Mouse (Mus musculus) cerebellum, adult (tissue): ENCODE data around the gene Mef2d.

ENCODE experiments used
- ATAC-seq: cut with Nextera tagmentation; 2 replicates; pipeline ENCODE4 v1.9.2; 2017; ENCODE audit warnings: mild to moderate bottlenecking, moderate library complexity, mixed read lengths; ENCODE audit not compliant: insufficient number of reproducible peaks, low FRiP score, low TSS enrichment

Mef2d gene

DNA sequence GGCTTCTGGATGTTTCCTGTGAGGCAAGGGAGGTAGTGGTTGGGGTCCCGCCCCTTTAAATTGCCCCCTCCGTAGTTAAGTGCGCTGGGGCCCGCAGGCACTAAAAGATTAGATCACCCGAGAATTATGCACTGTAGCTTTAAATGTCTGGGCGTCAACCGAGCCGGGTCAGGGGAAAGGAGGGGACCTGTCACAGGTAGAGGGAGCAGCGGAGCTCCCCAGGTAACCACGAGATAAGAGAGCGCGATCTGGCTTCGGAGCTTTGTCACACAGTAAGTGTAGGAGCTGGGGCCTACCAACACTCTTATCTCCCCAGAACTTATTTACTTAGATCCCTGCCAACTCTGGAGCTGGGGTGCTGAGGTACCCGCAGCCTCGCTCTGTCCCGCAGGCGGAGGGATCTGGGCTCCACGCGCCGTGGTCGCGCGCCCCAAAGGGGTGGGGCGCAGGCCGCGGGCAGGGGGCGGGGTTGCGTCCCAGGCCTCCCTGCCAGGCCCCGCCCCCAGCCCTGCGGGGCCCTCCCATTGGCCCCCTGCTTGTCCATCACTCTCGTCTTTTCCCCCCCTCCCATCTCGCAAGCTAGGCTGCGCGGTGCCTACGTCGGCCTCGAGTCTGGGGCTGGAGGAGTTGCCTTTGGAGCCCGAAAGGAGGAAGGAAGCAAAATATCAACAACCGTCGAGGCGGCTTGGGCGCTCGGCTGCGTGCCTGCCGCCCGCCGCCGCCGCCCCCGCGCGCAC, at the start of gene Mef2d:
TSS of gene Mef2d (plus strand) at position 586 of the 737 bp plus-strand sequence.
- peak; percentile 42 for ATAC-seq

- ATAC-seq, result no peak
Observed at GRCm38 (mm10) chr3:88094126-88094525, 48.0 kb upstream of the Mef2d start.

- ATAC-seq, result no peak
Observed at GRCm38 (mm10) chr3:88097666-88098065, 44.5 kb upstream of the Mef2d start.

- no peak for ATAC-seq
Observed at GRCm38 (mm10) chr3:88100251-88100650, 41.9 kb upstream of the Mef2d start.

GRCm38 (mm10) chr3:88101736-88102135, 40.4 kb upstream of the Mef2d start:
- ATAC-seq, result no peak

GRCm38 (mm10) chr3:88102196-88102595, 40.0 kb upstream of the Mef2d start:
- ATAC-seq, result no peak

DNA sequence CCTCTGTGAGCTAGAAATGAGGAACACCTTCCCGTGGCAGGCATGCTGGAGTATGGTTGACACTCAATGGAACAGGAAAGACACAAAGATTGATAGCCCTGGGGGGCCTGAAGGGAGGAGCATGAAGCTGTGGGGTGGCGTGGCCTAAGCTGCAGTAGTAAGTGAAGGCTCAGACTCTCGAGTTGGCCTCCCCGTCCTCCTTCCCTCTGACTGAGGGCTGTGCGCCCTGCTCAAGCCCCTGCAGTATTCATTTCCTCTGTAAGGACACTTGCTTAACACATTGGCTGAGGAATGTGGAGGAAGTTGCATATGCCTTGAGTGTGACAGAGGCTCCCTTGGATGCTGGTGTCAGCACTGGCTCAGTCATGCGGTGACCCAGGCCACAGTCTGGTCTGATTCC, 39.6 kb upstream of the Mef2d start:
- ATAC-seq, result no peak

GRCm38 (mm10) chr3:88106126-88106525, 36.0 kb upstream of the Mef2d start:
- ATAC-seq, result no peak

DNA sequence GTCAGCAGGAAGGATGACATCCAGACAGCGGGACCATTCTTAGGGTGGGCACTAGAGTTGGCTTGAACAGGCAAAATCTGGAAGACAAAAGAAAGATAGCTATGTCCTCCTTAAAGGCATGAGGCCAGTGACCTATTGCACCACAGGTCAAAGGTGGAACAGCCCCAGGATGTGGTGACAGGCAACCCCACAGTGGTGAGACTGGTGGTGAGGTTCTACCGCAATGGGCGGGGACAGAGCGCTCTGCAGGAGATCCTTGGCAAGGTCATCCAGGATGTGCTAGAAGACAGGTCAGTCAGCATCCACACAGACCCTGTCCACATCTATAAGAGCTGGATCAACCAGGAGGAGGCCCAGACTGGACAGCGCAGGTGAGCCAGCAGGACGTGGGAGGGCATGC, 33.0 kb upstream of the Mef2d start:
- ATAC-seq, result no peak

GRCm38 (mm10) chr3:88114396-88114795, 27.8 kb upstream of the Mef2d start:
- no peak for ATAC-seq

DNA sequence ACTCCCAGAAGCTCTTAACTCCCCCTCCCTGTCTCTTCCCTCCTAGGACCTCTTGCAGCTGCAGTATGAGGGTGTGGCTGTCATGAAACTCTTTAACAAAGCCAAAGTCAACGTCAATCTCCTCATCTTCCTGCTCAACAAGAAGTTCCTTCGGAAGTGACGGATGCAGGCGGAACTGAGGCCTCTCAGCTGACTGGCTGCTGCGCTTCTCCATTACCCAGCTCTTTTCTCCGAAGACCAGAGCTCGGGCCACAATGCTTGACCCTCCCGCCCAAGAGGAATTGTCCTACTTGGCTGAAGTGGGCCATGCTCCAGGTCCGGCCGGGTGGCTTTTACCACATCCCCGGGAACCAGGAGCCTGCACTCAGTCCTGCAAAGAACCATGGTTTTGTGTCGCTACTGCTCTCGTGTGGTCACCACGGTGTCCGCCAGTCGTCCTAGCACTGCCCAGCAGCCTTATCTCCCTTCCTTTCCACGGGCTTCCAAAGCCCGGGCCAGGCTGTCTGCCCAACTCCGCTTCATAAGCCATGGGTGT, 22.0 kb upstream of the Mef2d start:
- no peak for ATAC-seq

DNA sequence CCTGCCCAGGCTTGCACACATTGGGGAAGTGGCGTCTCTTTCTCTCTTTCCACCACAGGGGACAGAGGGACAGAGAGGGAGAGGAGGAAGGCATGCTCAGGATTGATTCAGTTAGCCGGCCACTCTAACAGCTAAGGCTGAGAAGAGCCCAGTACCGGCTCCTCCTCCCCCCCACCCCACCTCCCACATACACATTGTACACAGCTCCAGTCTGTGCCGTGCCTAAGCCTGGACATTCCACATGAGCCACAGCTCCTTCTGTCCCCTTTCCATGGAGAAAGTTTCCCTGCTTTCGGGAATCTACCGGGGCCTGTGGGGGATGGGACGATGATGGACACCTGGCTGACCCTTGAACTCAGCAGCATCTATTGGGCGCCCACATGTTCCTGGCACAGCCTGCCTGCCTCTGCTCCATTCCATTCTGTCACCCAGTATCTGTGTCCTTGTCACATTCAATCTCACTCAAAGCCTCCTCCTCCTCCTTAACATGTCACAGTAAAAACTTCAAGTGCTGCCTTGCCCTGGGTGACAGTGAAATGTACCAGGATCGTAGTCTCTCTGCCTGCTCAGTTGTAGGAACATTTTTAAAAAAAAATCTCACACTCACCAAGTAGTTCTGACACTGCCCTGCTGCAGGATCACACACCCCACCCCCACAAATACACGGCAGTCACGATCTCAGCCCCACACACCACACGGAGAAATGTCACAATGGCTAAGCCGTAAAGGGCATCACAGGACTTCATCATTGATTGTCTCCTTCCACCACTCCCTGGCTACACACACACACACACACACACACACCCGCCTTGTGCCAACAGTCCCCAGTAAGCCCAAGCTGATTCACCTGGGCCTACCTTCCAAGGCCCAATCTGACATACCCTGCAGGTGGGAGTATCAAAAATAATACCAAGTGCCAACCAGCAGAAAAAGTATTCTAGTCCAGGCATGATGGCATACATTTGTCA, 20.7 kb upstream of the Mef2d start:
- no peak for ATAC-seq

- ATAC-seq, result no peak
Observed at GRCm38 (mm10) chr3:88125195-88125594, 17.0 kb upstream of the Mef2d start.

- ATAC-seq, result no peak
Observed at GRCm38 (mm10) chr3:88126181-88126580, 16.0 kb upstream of the Mef2d start.

- no peak for ATAC-seq
Observed at GRCm38 (mm10) chr3:88127636-88128035, 14.5 kb upstream of the Mef2d start.

DNA sequence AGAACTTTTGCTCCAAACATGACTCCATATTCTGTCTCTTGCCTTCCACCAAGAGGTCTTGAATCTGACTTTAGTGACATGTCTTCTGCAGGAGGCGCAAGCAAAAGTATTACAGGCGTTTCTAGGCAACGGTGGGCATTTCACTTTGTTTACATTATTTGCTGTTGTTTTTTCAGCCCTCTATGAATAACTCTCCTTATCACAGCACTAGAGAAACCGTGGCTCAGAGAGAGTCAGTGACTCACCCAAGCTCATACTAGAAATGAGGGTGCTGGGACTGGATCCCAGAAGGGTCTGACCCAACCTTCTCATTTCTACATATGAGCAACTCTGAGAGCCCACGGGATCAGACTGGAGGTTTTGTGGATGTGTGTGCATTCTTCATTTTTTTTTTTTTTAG, 14.1 kb upstream of the Mef2d start:
- ATAC-seq, result no peak

GRCm38 (mm10) chr3:88129006-88129405, 13.2 kb upstream of the Mef2d start:
- no peak for ATAC-seq

DNA sequence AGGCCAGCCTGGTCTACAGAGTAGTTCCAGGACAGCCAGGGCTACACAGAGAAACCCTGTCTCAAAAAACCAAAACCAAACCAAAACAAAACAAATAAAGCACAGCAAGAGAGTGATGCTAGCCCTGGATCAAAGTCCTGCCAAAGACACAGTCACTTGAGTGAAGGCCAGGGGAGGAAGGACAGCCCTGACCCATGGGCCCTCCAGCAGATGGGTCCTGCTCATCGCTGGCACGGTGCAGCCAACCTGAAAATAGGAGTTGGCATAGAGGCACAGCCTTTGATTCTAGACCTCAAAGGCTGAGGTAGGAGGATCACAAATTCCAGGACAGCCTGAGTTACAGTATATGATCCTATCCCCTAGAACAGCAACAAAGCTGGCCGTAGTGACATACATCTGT, 11.1 kb upstream of the Mef2d start:
- peak; percentile 63; the same call in 1 of the 2 replicates for ATAC-seq

DNA sequence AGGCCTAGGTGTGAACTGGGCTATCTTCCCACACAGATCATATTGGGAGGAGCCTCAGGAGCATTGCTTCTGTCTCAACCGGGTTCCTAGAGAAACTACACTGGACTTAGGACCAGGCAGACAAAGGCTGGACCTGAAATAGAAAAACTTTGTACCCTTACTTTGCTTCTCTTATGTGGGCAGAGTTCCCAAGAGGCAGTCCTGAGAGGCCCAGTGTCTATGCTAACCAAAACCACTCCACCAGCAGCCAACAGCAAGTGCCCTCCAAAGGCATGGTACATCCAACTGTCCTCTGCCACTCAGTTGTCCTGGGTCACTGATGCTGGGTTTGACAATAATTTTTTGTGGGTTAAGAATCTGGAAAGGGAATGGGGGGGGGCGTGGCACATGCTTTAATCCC, 9.7 kb upstream of the Mef2d start:
- ATAC-seq, result no peak

DNA sequence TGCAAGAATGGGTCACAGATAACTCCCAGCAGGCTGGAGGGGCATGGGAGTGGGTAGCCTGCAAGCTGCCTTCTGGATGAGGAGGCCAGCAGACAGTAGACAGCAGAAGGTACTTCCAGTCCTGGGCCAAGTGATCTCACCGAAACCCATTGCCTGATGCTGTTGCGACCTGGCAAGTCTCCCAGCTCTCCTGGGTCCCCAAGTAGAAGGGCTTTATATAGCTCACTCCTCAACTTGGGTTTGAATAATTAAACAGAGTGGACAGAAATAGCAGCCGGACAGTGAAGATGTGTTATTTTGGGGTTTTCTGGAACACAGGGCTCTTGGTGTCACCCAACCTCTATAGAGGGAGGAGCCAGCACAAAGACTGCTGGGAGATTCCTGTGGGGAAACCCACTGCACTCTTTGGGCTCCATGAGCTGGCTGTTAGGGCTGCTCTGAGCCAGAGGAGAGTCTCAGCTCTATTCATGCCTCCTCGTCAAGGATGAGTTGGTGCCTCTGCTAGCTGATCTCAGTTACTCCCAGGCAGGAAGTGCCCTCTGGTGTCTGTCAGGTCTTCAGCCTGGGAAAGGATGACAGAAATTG, 8.9 kb upstream of the Mef2d start:
- peak; percentile 70 for ATAC-seq

- no peak for ATAC-seq
Observed at GRCm38 (mm10) chr3:88136346-88136745, 5.8 kb upstream of the Mef2d start.
